Comparison of ENCODE assay signal across 14 mouse cellular contexts in the genomic region with DNA sequence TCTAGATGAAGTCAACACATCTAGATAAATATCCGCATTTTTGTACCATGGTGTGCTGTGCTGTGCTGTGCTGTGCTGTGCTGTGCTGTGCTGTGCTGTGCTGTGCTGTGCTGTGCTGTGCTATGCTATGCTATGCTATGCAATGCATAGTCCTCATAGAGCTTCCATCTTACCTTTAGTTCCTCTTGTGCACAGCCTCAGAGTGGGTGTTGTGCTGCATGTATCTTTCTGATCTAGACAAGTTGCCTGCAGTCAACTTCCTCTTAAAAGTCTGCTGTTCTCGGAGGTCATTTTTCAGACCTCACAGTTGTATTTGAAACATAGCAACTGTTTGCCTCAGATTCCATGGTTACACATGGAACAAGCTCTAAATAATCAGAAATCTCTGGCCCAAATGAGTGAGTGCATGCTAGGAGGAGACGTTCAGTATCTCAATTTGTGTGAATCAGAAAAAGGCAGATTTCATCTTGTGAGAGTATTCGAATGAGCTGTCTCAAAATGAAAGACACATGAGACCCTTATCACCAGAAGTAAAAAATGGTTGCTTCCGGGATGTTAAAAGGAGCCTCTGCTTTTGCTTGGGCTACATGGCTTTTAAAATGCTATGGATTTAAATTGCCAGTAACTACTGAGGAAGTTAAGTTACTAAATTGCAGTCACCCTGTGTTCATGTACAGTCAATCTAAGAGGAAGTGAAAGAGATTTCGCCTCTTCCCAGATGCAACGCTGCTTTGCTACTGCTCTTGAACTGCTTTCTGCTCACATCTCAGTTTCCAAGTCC.
DNase-seq lines count a peak whose midpoint lies in the region; ATAC-seq lines count a peak whose summit lies in the region.
"Had no signal": no experiment of that assay in that cellular context is flagged by ENCODE, and none has a peak within 500 bp of the region (broad histone marks: within the 10 kb centered on the region; RNA-seq: fewer than 3 reads in every experiment).

No protein-coding gene starts in this region.

- H3K27ac ChIP-seq in heart, embryonic 15.5 days, result peak overlapping the region; percentile 31; the same call in 1 of the 2 replicates
- H3K27ac ChIP-seq in liver, embryonic 15.5 days (replicated peaks), result peak overlapping the region; percentile 35; the same call in 1 of the 2 replicates
- H3K27ac ChIP-seq in intestine, embryonic 16.5 days (ENCODE audit: low read length), result no peak overlapping the region
- no peak overlapping the region for H3K27ac ChIP-seq in kidney, embryonic 16.5 days (ENCODE audit: low read length)
- H3K27ac ChIP-seq: embryonic facial prominence, embryonic 12.5 days; heart, embryonic 13.5 days; neural tube, embryonic 13.5 days had no signal

- no peak overlapping the region for H3K4me3 ChIP-seq in heart, embryonic 15.5 days
- no peak overlapping the region for H3K4me3 ChIP-seq in liver, embryonic 15.5 days (replicated peaks)
- no peak overlapping the region for H3K4me3 ChIP-seq in intestine, embryonic 16.5 days (ENCODE audit: low read length)
- no peak overlapping the region for H3K4me3 ChIP-seq in kidney, embryonic 16.5 days (ENCODE audit: low read length)
- H3K4me3 ChIP-seq: embryonic facial prominence, embryonic 12.5 days; heart, embryonic 13.5 days; neural tube, embryonic 13.5 days had no signal

- H3K36me3 ChIP-seq in heart, embryonic 15.5 days, result peaks cover 40% of the 10 kb centered on the region
- H3K36me3 ChIP-seq in liver, embryonic 15.5 days (replicated peaks), result peaks cover 78% of the 10 kb centered on the region
- 0 out of 2 replicates have a peak, but pooled peaks cover 3% of the 10 kb centered on the region for H3K36me3 ChIP-seq in intestine, embryonic 16.5 days (ENCODE audit: control insufficient read depth, insufficient read depth, low read length)
- peaks cover 16% of the 10 kb centered on the region for H3K36me3 ChIP-seq in kidney, embryonic 16.5 days (ENCODE audit: insufficient read depth, low read length)

- intact Hi-C loops in heart, postnatal 25 days (cut with DNase I), result no loop called here

- H3K9ac ChIP-seq in heart, embryonic 15.5 days, result no peak overlapping the region
- H3K9ac ChIP-seq in liver, embryonic 15.5 days, result no peak overlapping the region
- no peak overlapping the region for H3K9ac ChIP-seq in intestine, embryonic 16.5 days (ENCODE audit: low read depth, low read length)
- H3K9ac ChIP-seq in kidney, embryonic 16.5 days (replicated peaks; ENCODE audit: low read length), result no peak overlapping the region
- H3K9ac ChIP-seq: embryonic facial prominence, embryonic 12.5 days; heart, embryonic 13.5 days; neural tube, embryonic 13.5 days had no signal

- no peaks in the 10 kb centered on the region for H3K9me3 ChIP-seq in heart, embryonic 15.5 days (replicated peaks)
- no peaks in the 10 kb centered on the region for H3K9me3 ChIP-seq in liver, embryonic 15.5 days (replicated peaks)
- H3K9me3 ChIP-seq in intestine, embryonic 16.5 days (ENCODE audit: control insufficient read depth, low read length), result no peaks in the 10 kb centered on the region
- H3K9me3 ChIP-seq in kidney, embryonic 16.5 days (ENCODE audit: low read length), result no peaks in the 10 kb centered on the region
- H3K9me3 ChIP-seq: embryonic facial prominence, embryonic 12.5 days; heart, embryonic 13.5 days; neural tube, embryonic 13.5 days had no signal

- H3K4me1 ChIP-seq in heart, embryonic 15.5 days (replicated peaks), result 0 out of 2 replicates have a peak, but pooled peaks cover 2% of the 10 kb centered on the region
- H3K4me1 ChIP-seq in liver, embryonic 15.5 days (replicated peaks), result no peaks in the 10 kb centered on the region
- no peaks in the 10 kb centered on the region for H3K4me1 ChIP-seq in intestine, embryonic 16.5 days (ENCODE audit: control insufficient read depth, insufficient read depth, low read length)
- no peaks in the 10 kb centered on the region for H3K4me1 ChIP-seq in kidney, embryonic 16.5 days (ENCODE audit: insufficient read depth, low read length)
- H3K4me1 ChIP-seq: heart, embryonic 13.5 days; neural tube, embryonic 13.5 days had no signal

- no peak for DNase-seq in heart, postnatal 25 days (ENCODE audit: low spot score)
- DNase-seq in thymus, postnatal 0 days (ENCODE audit: low spot score), result peak; percentile 29
- DNase-seq in thymus, adult 18-20 months, result no peak
- DNase-seq in layer of hippocampus, postnatal 36 days, result no peak
- DNase-seq: kidney, adult 11 months; lung, postnatal 4 days; right cerebral cortex, postnatal 4 days had no signal

- 80% methylated on average over 7 of the region's 7 CpGs for WGBS in heart, embryonic 15.5 days
- 39% methylated on average over 7 of the region's 7 CpGs for WGBS in liver, embryonic 15.5 days (ENCODE audit: insufficient replicate concordance)
- WGBS in intestine, embryonic 16.5 days, result 80% methylated on average over 7 of the region's 7 CpGs
- WGBS in kidney, embryonic 16.5 days, result 87% methylated on average over 7 of the region's 7 CpGs

- H3K4me2 ChIP-seq in heart, embryonic 15.5 days, result no peak overlapping the region
- H3K4me2 ChIP-seq in liver, embryonic 15.5 days, result no peak overlapping the region
- no peak overlapping the region for H3K4me2 ChIP-seq in intestine, embryonic 16.5 days (ENCODE audit: low read depth, low read length)
- H3K4me2 ChIP-seq in kidney, embryonic 16.5 days (replicated peaks; ENCODE audit: low read depth, low read length), result no peak overlapping the region
- H3K4me2 ChIP-seq: embryonic facial prominence, embryonic 12.5 days; heart, embryonic 13.5 days; neural tube, embryonic 13.5 days had no signal

- no peak for ATAC-seq in heart, embryonic 15.5 days (replicated peaks; ENCODE audit: insufficient number of reproducible peaks, insufficient read depth, low FRiP score, low read depth)
- no peak for ATAC-seq in liver, embryonic 15.5 days (ENCODE audit: insufficient read depth)
- no peak for ATAC-seq in intestine, embryonic 16.5 days
- ATAC-seq in kidney, embryonic 16.5 days (ENCODE audit: low FRiP score, low TSS enrichment), result no peak

- H3K27me3 ChIP-seq in heart, embryonic 15.5 days, result no peaks in the 10 kb centered on the region
- H3K27me3 ChIP-seq in liver, embryonic 15.5 days, result no peaks in the 10 kb centered on the region
- no peaks in the 10 kb centered on the region for H3K27me3 ChIP-seq in intestine, embryonic 16.5 days (replicated peaks; ENCODE audit: control insufficient read depth, insufficient read depth, low read length)
- no peaks in the 10 kb centered on the region for H3K27me3 ChIP-seq in kidney, embryonic 16.5 days (ENCODE audit: insufficient read depth, low read length)
- H3K27me3 ChIP-seq: embryonic facial prominence, embryonic 12.5 days; heart, embryonic 13.5 days; neural tube, embryonic 13.5 days had no signal

Comparison
In these comparisons a context has a peak if more than half of its experiments do, and no peak if none do; other contexts are left out.
1. H3K27ac ChIP-seq: peak in heart, embryonic 15.5 days (single experiment) and liver, embryonic 15.5 days (single experiment); none in intestine, embryonic 16.5 days (single experiment) and kidney, embryonic 16.5 days (single experiment).